Mouse (Mus musculus) embryonic facial prominence, embryonic 15.5 days (tissue): ENCODE measurements around the gene Hist1h2bh. TPM values are rescaled to one million over a fixed set of nuclear protein-coding genes. Genes with fewer than 3 reads are reported as not detected.
"Not testable (repeated sequence)": the region's sequence is repeated elsewhere in the genome, so short reads cannot be mapped to it uniquely, and the experiment has no call there.

Experiments used
- ATAC-seq: fragments of 200-750 bp; cut with Nextera tagmentation; 2 replicates; pipeline ENCODE4 v1.8.0; 2017; ENCODE audit warnings: low read depth, moderate TSS enrichment; ENCODE audit not compliant: insufficient number of reproducible peaks, low FRiP score, low TSS enrichment
- H3K27ac ChIP-seq: fragments of 300-500 bp; sonication (generic); replicated peaks from 2 replicates; pipeline ENCODE4 v1.5.1; 2015; ENCODE audit warnings: mild to moderate bottlenecking, inconsistent platforms
- H3K27me3 ChIP-seq: fragments of 300-500 bp; sonication (generic); 2 replicates; pipeline ENCODE4 v1.6.1; 2015; ENCODE audit warnings: inconsistent platforms
- H3K36me3 ChIP-seq: fragments of 300-500 bp; sonication (generic); 2 replicates; pipeline ENCODE4 v1.6.1; 2015; ENCODE audit warnings: mild to moderate bottlenecking, inconsistent platforms
- H3K4me1 ChIP-seq: fragments of 300-500 bp; sonication (generic); 2 replicates; pipeline ENCODE4 v1.6.1; 2015; ENCODE audit warnings: inconsistent platforms
- H3K4me2 ChIP-seq: fragments of 300-500 bp; sonication (generic); replicated peaks from 2 replicates; pipeline ENCODE4 v1.6.1; 2015; ENCODE audit warnings: mild to moderate bottlenecking, inconsistent platforms
- H3K4me3 ChIP-seq: fragments of 300-500 bp; sonication (generic); replicated peaks from 2 replicates; pipeline ENCODE4 v1.5.1; 2015; ENCODE audit warnings: mild to moderate bottlenecking, inconsistent platforms
- H3K9ac ChIP-seq: fragments of 300-500 bp; sonication (generic); 2 replicates; pipeline ENCODE4 v1.6.1; 2015; ENCODE audit warnings: inconsistent platforms
- H3K9me3 ChIP-seq: fragments of 300-500 bp; sonication (generic); replicated peaks from 2 replicates; pipeline ENCODE4 v1.6.1; 2016; ENCODE audit warnings: inconsistent platforms
- WGBS: fragments of 180-500 bp; shearing (Covaris S2); methylation state at CpG from one replicate; pipeline ENCODE4 v1.1.7; 2015; 5-methylcytosine and 5-hydroxymethylcytosine counted together
- polyA plus RNA-seq: library from polyadenylated mRNA; unstranded; fragments of >200 nt; fragmentation: Nextera tagmentation; extraction: Ambion mirVana; gene quantifications from 2 replicates; pipeline ENCODE4 v1.2.1, GENCODE M21; 2015

The Hist1h2bh gene
- polyA plus RNA-seq, 1 experiment from 2014 or later = 1.0 TPM

DNA sequence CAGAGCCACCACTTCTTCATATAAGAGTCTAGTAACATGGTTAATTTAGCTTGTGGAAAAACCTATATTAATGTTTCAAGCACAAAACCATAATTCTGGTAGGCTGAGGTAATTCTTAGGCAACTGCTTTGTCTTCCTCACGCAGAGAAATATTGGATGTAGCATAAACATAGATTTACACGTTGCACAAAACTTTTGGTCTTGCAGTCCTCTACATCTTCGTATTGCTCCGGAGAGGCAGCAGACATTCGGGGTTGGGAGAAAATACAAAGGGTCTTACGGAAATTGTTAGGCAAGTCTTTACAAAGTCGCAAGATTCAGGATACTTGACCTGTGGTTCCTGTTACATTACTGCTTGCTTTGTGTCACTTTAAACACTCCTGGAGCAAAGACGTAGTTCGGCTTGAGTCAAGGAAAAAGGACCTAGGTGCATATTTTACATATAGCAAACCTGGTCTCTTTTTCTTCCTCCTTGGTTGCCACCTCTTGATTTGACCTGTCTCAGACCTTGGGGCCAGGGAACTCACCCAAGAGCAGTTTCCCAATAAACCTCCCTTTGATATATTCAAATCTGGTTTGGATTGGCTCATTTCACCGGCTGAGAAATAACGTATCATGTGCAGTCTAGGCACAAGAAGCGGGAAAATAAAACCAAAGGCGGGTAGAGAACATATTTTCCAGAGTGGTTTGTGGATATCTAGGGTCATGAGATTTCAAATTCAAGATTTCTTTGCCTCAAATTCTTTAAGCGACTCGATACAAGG, 8.6 kb downstream of the Hist1h2bh start:
- Histone ChIP-seq H3K27ac (peak overlapping the region; percentile 92), H3K9ac (peak overlapping the region; percentile 26; the same call in 1 of the 2 replicates), H3K4me2 (peak overlapping the region; percentile 72), H3K36me3 (no peaks in the 10 kb centered on the region), H3K9me3 (no peaks in the 10 kb centered on the region), H3K27me3 (no peaks in the 10 kb centered on the region), H3K4me1 (peaks cover 29% of the 10 kb centered on the region), H3K4me3 (peak overlapping the region; percentile 61)
- WGBS = under 1% methylated on average over 15 of the region's 15 CpGs
- no peak for ATAC-seq

DNA sequence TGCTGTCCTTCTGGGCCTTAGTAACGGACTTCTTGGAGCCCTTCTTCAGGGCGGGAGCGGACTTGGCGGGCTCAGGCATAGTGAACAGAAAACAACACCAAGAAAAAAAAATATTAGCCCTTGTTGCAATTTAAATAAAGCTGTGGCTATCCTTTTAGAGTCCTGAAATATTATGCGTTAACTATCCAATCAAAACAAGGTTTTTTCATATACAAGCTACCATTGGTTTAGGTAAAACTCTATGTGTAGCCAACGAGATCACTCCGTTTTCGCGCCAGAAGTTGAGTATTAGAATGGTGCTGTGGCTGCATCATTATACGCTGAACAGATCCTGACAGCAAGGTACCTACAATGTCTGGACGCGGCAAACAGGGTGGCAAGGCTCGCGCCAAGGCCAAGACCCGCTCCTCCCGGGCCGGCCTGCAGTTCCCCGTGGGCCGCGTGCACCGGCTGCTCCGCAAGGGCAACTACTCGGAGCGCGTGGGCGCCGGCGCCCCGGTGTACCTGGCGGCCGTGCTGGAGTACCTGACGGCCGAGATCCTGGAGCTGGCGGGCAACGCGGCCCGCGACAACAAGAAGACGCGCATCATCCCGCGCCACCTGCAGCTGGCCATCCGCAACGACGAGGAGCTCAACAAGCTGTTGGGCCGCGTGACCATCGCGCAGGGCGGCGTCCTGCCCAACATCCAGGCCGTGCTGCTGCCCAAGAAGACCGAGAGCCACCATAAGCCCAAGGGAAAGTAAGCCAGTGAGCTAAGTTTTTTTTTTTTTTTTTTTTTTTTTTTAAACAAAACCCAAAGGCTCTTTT, 9.4 kb downstream of the Hist1h2bh start, which contains the start of gene Hist1h2af:
Gene Hist1h2af (plus strand): TSS at position 347 of the 808 bp plus-strand sequence.
- H3K27me3 ChIP-seq, H3K9me3 ChIP-seq, H3K36me3 ChIP-seq: not testable (repeated sequence)
- WGBS = under 1% methylated on average over 28 of the region's 53 CpGs
- Histone ChIP-seq H3K4me1 (peaks cover 34% of the 10 kb centered on the region), H3K27ac (peak within 1 kb of the TSS; percentile 99), H3K9ac (peak within 1 kb of the TSS; percentile 26; the same call in 1 of the 2 replicates), H3K4me2 (peak within 1 kb of the TSS; percentile 72), H3K4me3 (peak within 1 kb of the TSS; percentile 61)
- ATAC-seq = peak; percentile 52

DNA sequence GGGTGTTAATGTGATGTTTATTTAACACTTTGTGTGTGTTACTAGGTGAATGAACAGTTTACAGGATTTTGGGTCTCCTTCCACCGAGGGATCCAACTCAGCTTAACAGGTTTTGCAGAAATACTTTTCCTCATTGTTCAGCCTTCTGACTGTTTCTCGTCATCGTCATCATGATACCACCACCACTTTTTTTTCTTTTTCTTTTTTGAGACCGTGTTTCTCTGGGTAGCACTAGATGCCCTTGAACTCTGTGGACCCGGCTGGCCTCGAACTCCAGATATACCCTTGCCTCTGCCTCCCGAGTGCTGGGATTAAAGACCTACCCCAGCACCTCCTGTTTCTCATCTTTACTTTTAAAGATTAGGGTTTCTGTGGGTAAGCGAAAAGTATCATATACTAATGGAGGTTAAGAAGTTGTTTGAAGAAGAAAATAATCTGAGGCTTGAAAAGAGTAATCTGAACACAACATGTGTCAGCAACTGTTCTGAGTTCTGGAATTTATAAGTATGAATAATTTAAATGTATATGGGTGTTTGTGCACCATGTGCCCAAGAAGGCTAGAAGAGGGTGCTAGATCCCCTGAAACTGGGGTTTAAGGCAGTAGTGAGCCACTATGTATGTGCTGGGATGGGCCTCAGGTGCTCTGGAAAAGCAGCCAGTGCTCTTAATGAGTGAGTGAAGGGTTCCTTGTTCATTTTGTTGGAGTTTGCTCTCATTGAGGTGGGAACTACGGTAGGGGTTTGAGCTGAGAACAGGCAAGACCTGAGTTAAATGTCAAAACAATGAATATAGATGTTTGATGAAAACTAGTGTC, 10.7 kb downstream of the Hist1h2bh start:
- no peaks in the 10 kb centered on the region for H3K36me3 ChIP-seq
- no peak for ATAC-seq
- peak overlapping the region; percentile 72 for H3K4me2 ChIP-seq
- 0 out of 2 replicates have a peak overlapping the region, but pooled peaks have one; percentile 18 for H3K9ac ChIP-seq
- peaks cover 35% of the 10 kb centered on the region for H3K4me1 ChIP-seq
- peak overlapping the region; percentile 99 for H3K27ac ChIP-seq
- WGBS = 16% methylated on average over 9 of the region's 9 CpGs
- H3K27me3 ChIP-seq = no peaks in the 10 kb centered on the region
- peak overlapping the region; percentile 61 for H3K4me3 ChIP-seq
- H3K9me3 ChIP-seq = no peaks in the 10 kb centered on the region

DNA sequence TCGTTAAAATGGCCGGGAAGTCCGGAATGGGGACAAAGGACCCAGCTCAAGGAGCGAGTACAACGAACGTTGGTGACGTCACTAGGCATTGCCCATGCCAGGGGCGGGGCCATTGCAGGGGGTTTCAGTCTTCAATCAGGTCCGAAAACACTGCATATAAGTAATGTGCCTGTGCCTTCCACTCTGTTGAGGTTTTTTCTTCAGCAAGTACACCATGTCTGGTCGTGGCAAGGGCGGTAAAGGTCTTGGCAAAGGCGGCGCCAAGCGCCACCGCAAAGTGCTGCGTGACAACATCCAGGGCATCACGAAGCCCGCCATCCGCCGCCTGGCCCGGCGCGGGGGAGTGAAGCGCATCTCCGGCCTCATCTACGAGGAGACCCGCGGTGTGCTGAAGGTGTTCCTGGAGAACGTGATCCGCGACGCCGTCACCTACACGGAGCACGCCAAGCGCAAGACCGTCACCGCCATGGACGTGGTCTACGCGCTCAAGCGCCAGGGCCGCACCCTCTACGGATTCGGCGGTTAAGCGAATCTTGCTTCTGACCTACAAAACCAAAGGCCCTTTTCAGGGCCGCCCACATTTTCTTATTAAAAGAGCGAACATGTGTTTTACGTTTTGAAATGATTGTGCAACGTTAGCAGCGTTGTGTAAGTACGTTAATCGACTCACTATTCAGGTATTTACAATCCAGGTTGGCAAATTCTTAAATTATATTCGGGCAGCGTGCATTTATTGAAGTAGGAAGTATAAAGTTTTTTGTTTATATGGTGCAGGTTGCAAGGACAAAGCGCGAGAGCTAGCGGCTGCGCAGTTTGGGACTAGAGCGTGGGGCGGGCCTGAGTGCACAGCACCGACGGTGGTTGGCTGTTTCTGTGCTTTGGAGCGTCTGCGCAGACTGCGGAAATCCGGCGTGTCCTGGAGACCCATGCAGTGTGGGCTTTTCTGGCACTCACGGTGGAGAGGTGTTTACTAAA, 12.0 kb downstream of the Hist1h2bh start, which contains the start of gene Hist1h4h:
Gene Hist1h4h (plus strand): TSS at position 150 of the 975 bp plus-strand sequence.
- Histone ChIP-seq H3K27me3 (no peaks in the 10 kb centered on the region), H3K36me3 (no peaks in the 10 kb centered on the region), H3K27ac (peak within 1 kb of the TSS; percentile 99), H3K9me3 (no peaks in the 10 kb centered on the region), H3K4me1 (peaks cover 30% of the 10 kb centered on the region), H3K4me3 (peak within 1 kb of the TSS; percentile 61), H3K9ac (peak within 1 kb of the TSS; percentile 71), H3K4me2 (peak within 1 kb of the TSS; percentile 72)
- ATAC-seq = peak; percentile 87
- WGBS = under 1% methylated on average over 58 of the region's 70 CpGs

DNA sequence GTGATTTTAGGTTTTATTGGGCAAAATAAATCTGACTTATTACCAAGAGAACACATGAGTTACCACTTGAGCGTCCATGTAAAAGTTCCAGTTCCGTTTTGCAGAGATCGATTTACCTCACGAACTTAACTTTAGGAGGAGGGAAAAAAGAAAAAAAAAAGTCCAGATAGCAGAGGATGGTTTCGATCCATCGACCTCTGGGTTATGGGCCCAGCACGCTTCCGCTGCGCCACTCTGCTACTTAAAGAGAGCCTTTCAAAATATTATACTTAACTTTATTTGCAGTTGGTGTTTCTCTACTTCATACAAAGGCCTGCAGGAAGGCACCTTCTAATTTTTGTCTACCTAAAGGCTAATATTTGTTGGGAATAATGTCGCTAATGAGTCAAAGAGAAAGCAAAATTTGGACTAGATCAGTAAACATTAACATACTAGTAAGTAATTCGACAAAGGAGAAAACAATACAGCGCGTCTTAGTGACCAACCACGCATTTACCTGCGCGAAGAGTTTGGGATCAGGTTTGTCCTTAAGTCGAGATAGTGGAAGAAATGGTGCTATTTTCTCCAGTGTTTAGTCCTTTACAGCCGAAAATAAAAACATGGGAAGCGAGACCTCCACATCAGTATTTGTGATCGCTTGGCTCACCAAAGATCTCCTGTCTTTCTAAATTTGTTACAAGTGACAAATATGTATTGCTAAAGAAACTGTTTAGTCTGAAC, 12.9 kb downstream of the Hist1h2bh start:
- no peaks in the 10 kb centered on the region for H3K27me3 ChIP-seq
- under 1% methylated on average over 20 of the region's 20 CpGs for WGBS
- H3K4me2 ChIP-seq = peak overlapping the region; percentile 72
- peak overlapping the region; percentile 71 for H3K9ac ChIP-seq
- peaks cover 34% of the 10 kb centered on the region for H3K4me1 ChIP-seq
- H3K36me3 ChIP-seq = no peaks in the 10 kb centered on the region
- H3K27ac ChIP-seq = peak overlapping the region; percentile 99
- H3K9me3 ChIP-seq = no peaks in the 10 kb centered on the region
- ATAC-seq = no peak
- peak overlapping the region; percentile 61 for H3K4me3 ChIP-seq

DNA sequence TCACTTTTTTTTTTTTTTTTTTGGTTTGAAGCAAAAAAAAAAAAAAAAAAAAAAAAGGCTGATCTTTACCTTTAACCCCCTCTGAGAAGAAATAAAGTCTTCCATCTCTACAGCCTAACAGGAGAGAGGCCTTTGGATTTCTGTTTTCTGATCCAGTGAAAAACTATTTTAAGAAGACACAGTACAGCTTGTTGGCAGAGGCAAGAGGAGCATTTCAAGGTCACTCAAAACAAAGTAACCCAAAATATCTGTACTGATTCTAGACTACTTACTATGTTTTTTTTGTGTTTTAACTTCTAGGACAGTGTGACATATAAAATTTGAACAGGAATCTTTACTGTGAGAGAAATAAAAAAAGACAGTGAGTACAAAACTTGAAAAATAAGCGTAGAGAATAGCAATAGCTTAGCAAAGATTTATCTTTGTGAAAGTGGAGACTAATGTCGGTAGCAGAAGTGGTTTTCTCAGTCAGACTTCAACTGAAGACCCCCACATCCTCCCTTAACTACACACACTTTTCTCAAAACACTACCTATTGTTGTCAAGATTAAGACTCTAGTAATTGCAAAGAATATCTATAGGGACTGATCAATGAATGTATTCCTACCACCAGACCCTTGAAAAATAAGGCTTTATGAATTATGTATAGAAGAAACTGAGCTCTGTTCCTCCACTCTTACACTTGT, 13.6 kb downstream of the Hist1h2bh start:
- no peak for ATAC-seq
- Histone ChIP-seq H3K4me3 (peak overlapping the region; percentile 61), H3K27ac (peak overlapping the region; percentile 99), H3K4me1 (peaks cover 30% of the 10 kb centered on the region), H3K27me3 (no peaks in the 10 kb centered on the region), H3K4me2 (peak overlapping the region; percentile 72), H3K9me3 (no peaks in the 10 kb centered on the region), H3K36me3 (no peaks in the 10 kb centered on the region), H3K9ac (peak overlapping the region; percentile 71; the same call in 1 of the 2 replicates)
- 27% methylated on average over 2 of the region's 2 CpGs for WGBS

DNA sequence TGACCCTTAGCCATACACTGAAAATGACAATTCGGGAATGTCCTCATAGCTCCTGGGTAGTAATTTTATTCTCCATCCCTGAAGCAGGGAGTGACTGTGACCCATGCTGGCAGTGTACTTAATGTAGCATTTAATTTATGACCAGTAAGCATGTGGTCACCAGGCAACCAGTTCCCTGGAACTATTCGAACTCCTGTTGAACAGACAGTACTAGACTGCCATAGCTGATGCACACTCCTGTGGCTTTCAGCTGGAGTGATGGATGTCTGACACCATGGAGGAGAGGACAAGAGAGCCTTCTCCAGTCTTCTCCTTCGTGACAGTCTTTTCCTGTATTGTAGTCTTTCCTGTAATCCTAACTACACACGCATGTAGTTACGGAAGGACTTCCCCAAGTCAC, 14.2 kb downstream of the Hist1h2bh start:
- no peaks in the 10 kb centered on the region for H3K27me3 ChIP-seq
- H3K4me1 ChIP-seq = peaks cover 26% of the 10 kb centered on the region
- H3K4me2 ChIP-seq = no peak overlapping the region
- no peaks in the 10 kb centered on the region for H3K36me3 ChIP-seq
- H3K4me3 ChIP-seq = no peak overlapping the region
- H3K27ac ChIP-seq = no peak overlapping the region
- no peak for ATAC-seq
- H3K9me3 ChIP-seq = no peaks in the 10 kb centered on the region
- no peak overlapping the region for H3K9ac ChIP-seq
- 81% methylated on average over 5 of the region's 5 CpGs for WGBS

DNA sequence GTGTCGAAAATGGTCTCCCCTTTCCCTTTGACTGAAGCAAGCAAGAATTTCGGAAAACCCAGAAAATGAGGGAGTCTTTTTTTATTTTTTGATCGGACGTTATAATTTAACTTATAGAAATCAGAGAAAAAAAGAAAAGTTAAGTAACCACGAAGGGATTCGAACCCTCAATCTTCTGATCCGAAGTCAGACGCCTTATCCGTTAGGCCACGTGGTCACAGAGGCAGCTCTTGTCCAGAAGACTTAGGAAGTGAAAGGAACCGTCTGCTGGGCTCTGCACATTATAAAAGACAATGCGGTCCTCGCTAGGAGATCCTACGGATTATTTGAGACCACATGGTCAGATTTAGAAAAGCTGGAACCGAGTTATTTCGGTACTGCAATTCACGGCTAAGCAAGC, 16.9 kb downstream of the Hist1h2bh start:
- H3K4me2 ChIP-seq = peak overlapping the region; percentile 51
- ATAC-seq = peak; percentile 54; the same call in 1 of the 2 replicates
- H3K9me3 ChIP-seq = no peaks in the 10 kb centered on the region
- peak overlapping the region; percentile 51 for H3K4me3 ChIP-seq
- peak overlapping the region; percentile 74 for H3K27ac ChIP-seq
- H3K9ac ChIP-seq = peak overlapping the region; percentile 44
- H3K4me1 ChIP-seq = peaks cover 11% of the 10 kb centered on the region
- no peaks in the 10 kb centered on the region for H3K36me3 ChIP-seq
- under 1% methylated on average over 17 of the region's 17 CpGs for WGBS
- no peaks in the 10 kb centered on the region for H3K27me3 ChIP-seq

DNA sequence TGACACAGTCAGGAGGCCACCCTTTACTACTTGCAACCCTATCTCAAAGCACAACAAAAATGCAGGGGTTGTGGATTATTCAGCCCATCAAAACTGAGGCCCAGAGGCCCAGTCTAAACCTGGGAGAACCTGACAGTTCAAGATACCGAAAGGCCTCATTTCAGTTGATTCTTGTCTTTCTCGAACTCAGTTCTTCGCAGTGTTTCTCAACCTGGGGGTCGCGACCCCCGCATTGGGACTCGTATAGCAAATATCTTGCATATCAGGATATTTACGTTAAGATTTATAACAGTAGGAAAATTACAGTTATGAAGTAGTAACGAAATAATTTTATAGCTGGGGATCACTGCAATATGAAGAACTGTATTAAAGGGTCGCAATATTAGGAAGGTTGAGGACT, 17.3 kb downstream of the Hist1h2bh start:
- H3K27me3 ChIP-seq = no peaks in the 10 kb centered on the region
- H3K9me3 ChIP-seq = no peaks in the 10 kb centered on the region
- peaks cover 11% of the 10 kb centered on the region for H3K4me1 ChIP-seq
- no peak for ATAC-seq
- peak overlapping the region; percentile 51 for H3K4me2 ChIP-seq
- H3K4me3 ChIP-seq = peak overlapping the region; percentile 51
- no peaks in the 10 kb centered on the region for H3K36me3 ChIP-seq
- 2% methylated on average over 10 of the region's 10 CpGs for WGBS
- H3K27ac ChIP-seq = no peak overlapping the region
- no peak overlapping the region for H3K9ac ChIP-seq
